Comparison of ENCODE assay signal across 26 mouse cellular contexts in the genomic region with DNA sequence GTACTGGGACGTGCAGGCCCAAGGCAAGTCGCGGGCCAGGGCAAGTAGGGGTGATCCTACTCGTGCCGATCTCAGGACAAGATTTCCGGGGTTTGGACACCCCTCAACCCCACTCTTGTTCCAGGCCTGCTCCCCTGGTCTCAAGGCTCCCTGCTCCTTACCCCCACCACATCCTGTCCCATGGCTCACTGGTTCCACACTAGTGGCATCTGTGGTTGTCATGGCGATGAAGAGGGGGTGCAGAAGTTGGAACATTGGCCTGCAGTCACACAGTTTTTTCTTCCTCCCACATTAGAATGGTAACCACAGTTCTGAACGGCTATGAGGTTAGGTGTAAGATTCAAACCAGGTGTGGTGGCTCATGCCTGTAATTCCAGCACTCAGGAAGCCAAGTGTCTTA. TPM values are rescaled to one million over a fixed set of nuclear protein-coding genes. Genes with fewer than 3 reads are reported as not detected.
A peak's percentile ranks its signal among the peaks of the same experiment; 100 is the strongest.
DNase-seq lines count a peak whose midpoint lies in the region; ATAC-seq and TF ChIP-seq lines count a peak whose summit lies in the region.
"Had no signal": no experiment of that assay in that cellular context is flagged by ENCODE, and none has a peak within 500 bp of the region (broad histone marks: within the 10 kb centered on the region; RNA-seq: fewer than 3 reads in every experiment).

No protein-coding gene starts in this region.

- intact Hi-C loops in heart, postnatal 36 days (cut with DNase I) = no loop called here

- no peak overlapping the region for H3K4me2 ChIP-seq in heart, embryonic 11.5 days
- no peak overlapping the region for H3K4me2 ChIP-seq in kidney, postnatal 0 days (ENCODE audit: low read length)
- H3K4me2 ChIP-seq: forebrain, embryonic 15.5 days; hindbrain, embryonic 14.5 days; limb, embryonic 13.5 days; liver, embryonic 12.5 days; stomach, embryonic 15.5 days had no signal

- no peak for TF ChIP-seq CTCF in kidney, postnatal 0 days (IDR thresholded peaks at IDR 0.05; ENCODE audit: low read depth)

- no peak overlapping the region for H3K9ac ChIP-seq in heart, embryonic 11.5 days (ENCODE audit: low read depth, low read length)
- no peak overlapping the region for H3K9ac ChIP-seq in kidney, postnatal 0 days (ENCODE audit: low read depth, low read length)
- H3K9ac ChIP-seq: forebrain, embryonic 15.5 days; hindbrain, embryonic 14.5 days; limb, embryonic 13.5 days; liver, embryonic 12.5 days; stomach, embryonic 15.5 days had no signal

- H3K27me3 ChIP-seq in heart, embryonic 11.5 days (ENCODE audit: control insufficient read depth, insufficient read depth, low read length) = no peaks in the 10 kb centered on the region
- H3K27me3 ChIP-seq in kidney, postnatal 0 days (ENCODE audit: insufficient read depth, low read length) = no peaks in the 10 kb centered on the region
- H3K27me3 ChIP-seq: forebrain, embryonic 15.5 days; limb, embryonic 13.5 days; liver, embryonic 12.5 days; stomach, embryonic 15.5 days had no signal

- H3K4me1 ChIP-seq in heart, embryonic 11.5 days (ENCODE audit: control insufficient read depth, insufficient read depth, low read length) = no peaks in the 10 kb centered on the region
- 0 out of 2 replicates have a peak, but pooled peaks cover 4% of the 10 kb centered on the region for H3K4me1 ChIP-seq in kidney, postnatal 0 days (replicated peaks; ENCODE audit: insufficient read depth, low read length)
- H3K4me1 ChIP-seq: forebrain, embryonic 15.5 days; limb, embryonic 13.5 days; stomach, embryonic 15.5 days had no signal

- DNase-seq in heart, postnatal 36 days = no peak
- peak; percentile 42 for DNase-seq in kidney, postnatal 0 days (ENCODE audit: low spot score)
- no peak for DNase-seq in kidney, adult 11 months
- DNase-seq in naive thymus-derived CD4-positive, alpha-beta T cell, adult 2 months (ENCODE audit: low read depth) = peak; percentile 65
- no peak for DNase-seq in gastrocnemius, adult 18-20 months (ENCODE audit: low spot score)
- no peak for DNase-seq in spleen, adult 12 weeks (ENCODE audit: low spot score)
- DNase-seq: adrenal gland, postnatal 36 days; cerebellum, adult 11-12 months; cerebellum, postnatal 10 days; gastrocnemius, postnatal 14 days; heart, adult 18-20 months; heart, postnatal 4 days; layer of hippocampus, adult 9-11 months; lung, adult 18-20 months; lung, postnatal 10 days had no signal

- 85% methylated on average over 8 of the region's 8 CpGs for WGBS in heart, embryonic 11.5 days (ENCODE audit: insufficient replicate concordance)
- WGBS in kidney, postnatal 0 days = 49% methylated on average over 8 of the region's 8 CpGs

- ATAC-seq in heart, embryonic 11.5 days (replicated peaks; ENCODE audit: insufficient number of reproducible peaks, low FRiP score, low TSS enrichment) = 0 out of 2 replicates have a peak, but pooled peaks have one; percentile 15
- 0 out of 2 replicates have a peak, but pooled peaks have one; percentile 26 for ATAC-seq in kidney, postnatal 0 days (replicated peaks; ENCODE audit: low FRiP score, low read depth)
- ATAC-seq in CD4-positive, CD25-positive, alpha-beta regulatory T cell, adult 4 months = peak; percentile 46
- ATAC-seq: forebrain, embryonic 15.5 days; intestine, postnatal 0 days; liver, embryonic 12.5 days; midbrain, embryonic 16.5 days had no signal

- H3K4me3 ChIP-seq in heart, embryonic 11.5 days (ENCODE audit: low read depth, low read length) = no peak overlapping the region
- H3K4me3 ChIP-seq in kidney, postnatal 0 days (replicated peaks; ENCODE audit: low read depth, low read length) = no peak overlapping the region
- H3K4me3 ChIP-seq: forebrain, embryonic 15.5 days; limb, embryonic 13.5 days; liver, embryonic 12.5 days; midbrain, embryonic 10.5 days; myocyte; stomach, embryonic 15.5 days had no signal

- H3K27ac ChIP-seq in heart, embryonic 11.5 days (ENCODE audit: low read depth, low read length) = no peak overlapping the region
- H3K27ac ChIP-seq in kidney, postnatal 0 days = no peak overlapping the region
- H3K27ac ChIP-seq: forebrain, embryonic 15.5 days; hindbrain, embryonic 14.5 days; limb, embryonic 13.5 days; liver, embryonic 12.5 days; midbrain, embryonic 10.5 days; stomach, embryonic 15.5 days had no signal

- H3K36me3 ChIP-seq in heart, embryonic 11.5 days (ENCODE audit: control insufficient read depth, insufficient read depth, low read length) = no peaks in the 10 kb centered on the region
- H3K36me3 ChIP-seq in kidney, postnatal 0 days (ENCODE audit: insufficient read depth, low read length) = no peaks in the 10 kb centered on the region
- H3K36me3 ChIP-seq: forebrain, embryonic 15.5 days; limb, embryonic 13.5 days; liver, embryonic 12.5 days; midbrain, embryonic 10.5 days; stomach, embryonic 15.5 days had no signal

- no peaks in the 10 kb centered on the region; the same call in 1 of the 2 replicates for H3K9me3 ChIP-seq in heart, embryonic 11.5 days (replicated peaks; ENCODE audit: control insufficient read depth, low read length)
- no peaks in the 10 kb centered on the region for H3K9me3 ChIP-seq in kidney, postnatal 0 days (replicated peaks; ENCODE audit: low read length)
- H3K9me3 ChIP-seq: forebrain, embryonic 15.5 days; limb, embryonic 13.5 days; liver, embryonic 12.5 days; midbrain, embryonic 10.5 days; stomach, embryonic 15.5 days had no signal

RNA-seq across cellular contexts. Expression of gene Tnfrsf9, which starts 6.8 kb away (rescaled TPM):
- 0.11 and 0.29 TPM in 2 replicates for polyA plus RNA-seq in heart, embryonic 11.5 days (2014; fragmentation: Nextera tagmentation; extraction: Ambion mirVana)
- under 1 TPM in 1 of 2 experiments, not detected in 1; 0.25 TPM for total RNA-seq in heart, postnatal 36 days (2021)
- 0.13 TPM in 2 replicates for polyA plus RNA-seq in kidney, postnatal 0 days (2015; fragmentation: Nextera tagmentation; extraction: Ambion mirVana)
- 100 to 1,000 TPM; 209 to 263 TPM for polyA plus RNA-seq in CD4-positive, CD25-positive, alpha-beta regulatory T cell, adult 4 months (2017; shearing (Covaris generic))
- total RNA-seq in gastrocnemius, adult 18-20 months (2021) = under 1 TPM; 0.21 to 0.46 TPM

RNA-seq across cellular contexts. Expression of gene Park7, which starts 7.0 kb away (rescaled TPM):
- 360 and 371 TPM in 2 replicates for polyA plus RNA-seq in heart, embryonic 11.5 days (2014; fragmentation: Nextera tagmentation; extraction: Ambion mirVana)
- 100 to 1,000 TPM; 247 to 253 TPM for total RNA-seq in heart, postnatal 36 days (2021)
- polyA plus RNA-seq in kidney, postnatal 0 days (2015; fragmentation: Nextera tagmentation; extraction: Ambion mirVana) = 419 and 424 TPM in 2 replicates
- 100 to 1,000 TPM; 550 to 588 TPM for polyA plus RNA-seq in CD4-positive, CD25-positive, alpha-beta regulatory T cell, adult 4 months (2017; shearing (Covaris generic))
- total RNA-seq in gastrocnemius, adult 18-20 months (2021) = 100 to 1,000 TPM; 750 to 787 TPM

Comparison
In these comparisons a context has a peak if more than half of its experiments do, and no peak if none do; other contexts are left out.
1. DNase-seq: peak in kidney, postnatal 0 days (single experiment) and naive thymus-derived CD4-positive, alpha-beta T cell, adult 2 months (single experiment); none in heart, postnatal 36 days (0 of 2), kidney, adult 11 months (single experiment), gastrocnemius, adult 18-20 months (single experiment) and spleen, adult 12 weeks (single experiment).
2. RNA of gene Tnfrsf9, which starts 6.8 kb away (polyA plus RNA-seq): 209 to 263 TPM in CD4-positive, CD25-positive, alpha-beta regulatory T cell, adult 4 months; 0.11 to 0.29 TPM in heart, embryonic 11.5 days and 0.13 TPM in kidney, postnatal 0 days; every median in the first group is over 100 times any median in the second.
3. Peak in every context shown above with its lines, with median percentiles within 50 percentile points of each other: ATAC-seq.